Mouse (Mus musculus) CD8-positive naive resting alpha-beta T cell, adult 57 days (primary cell): ENCODE results near the gene Col4a3bp. TPM values are rescaled to one million over a fixed set of nuclear protein-coding genes. Genes with fewer than 3 reads are reported as not detected.

Experiments used
- total RNA-seq: library from RNA; stranded (reverse); gene quantifications from one replicate; pipeline ENCODE4 v1.2.4, GENCODE M21; 2023

Col4a3bp gene
- total RNA-seq = 66.4 TPM

GRCm38 (mm10) chr13:96542081-96542889, at the start of gene Col4a3bp, which contains the start of gene Polk:
TSS of gene Col4a3bp (plus strand) at chr13:96542618.
TSS of gene Polk (minus strand) at chr13:96542579.

GRCm38 (mm10) chr13:96670406-96671077, 128.1 kb downstream of the Col4a3bp start, which contains the start of gene Hmgcr:
TSS of gene Hmgcr (minus strand) at chr13:96670936.

Other genes with a start within 250 kb of the Col4a3bp start
- 27.4 TPM for gene Poc5, start 154.3 kb upstream of the Col4a3bp start, total RNA-seq
- gene Ankdd1b, start 71.4 kb upstream of the Col4a3bp start, total RNA-seq = not detected
- gene Gm17622, start 51.9 kb upstream of the Col4a3bp start, total RNA-seq = not detected
- gene Polk, start within 50 bp of the Col4a3bp start, total RNA-seq = 9.2 TPM
- gene Hmgcr, start 128.3 kb downstream of the Col4a3bp start, total RNA-seq = 88.4 TPM
- gene Ankrd31, start 205.7 kb downstream of the Col4a3bp start, total RNA-seq = not detected